Mouse (Mus musculus) forebrain, embryonic 15.5 days (tissue): ENCODE measurements around the gene Gabrr3. TPM values are rescaled to one million over a fixed set of nuclear protein-coding genes. Genes with fewer than 3 reads are reported as not detected.

ENCODE experiments used
- ATAC-seq: fragments of 200-750 bp; cut with Nextera tagmentation; replicated peaks from 2 replicates; pipeline ENCODE4 v1.8.0; 2017; ENCODE audit warnings: mild to moderate bottlenecking, moderate TSS enrichment, moderate library complexity
- H3K27ac ChIP-seq: fragments of 300-500 bp; sonication (generic); replicated peaks from 2 replicates; pipeline ENCODE4 v1.5.1; 2015; ENCODE audit warnings: mild to moderate bottlenecking, inconsistent platforms
- H3K27me3 ChIP-seq: fragments of 300-500 bp; sonication (generic); 2 replicates; pipeline ENCODE4 v1.6.1; 2015; ENCODE audit warnings: inconsistent platforms
- H3K36me3 ChIP-seq: fragments of 300-500 bp; sonication (generic); 2 replicates; pipeline ENCODE4 v1.6.1; 2015; ENCODE audit warnings: mild to moderate bottlenecking, inconsistent platforms
- H3K4me1 ChIP-seq: fragments of 300-500 bp; sonication (generic); 2 replicates; pipeline ENCODE4 v1.6.1; 2015; ENCODE audit warnings: inconsistent platforms
- H3K4me2 ChIP-seq: fragments of 300-500 bp; sonication (generic); replicated peaks from 2 replicates; pipeline ENCODE4 v1.6.1; 2015; ENCODE audit warnings: mild to moderate bottlenecking, inconsistent platforms
- H3K4me3 ChIP-seq: fragments of 300-500 bp; sonication (generic); 2 replicates; pipeline ENCODE4 v1.5.1; 2015; ENCODE audit warnings: mild to moderate bottlenecking, inconsistent platforms
- H3K9ac ChIP-seq: fragments of 300-500 bp; sonication (generic); replicated peaks from 2 replicates; pipeline ENCODE4 v1.6.1; 2015; ENCODE audit warnings: mild to moderate bottlenecking, inconsistent platforms
- H3K9me3 ChIP-seq: fragments of 300-500 bp; sonication (generic); 2 replicates; pipeline ENCODE4 v1.6.1; 2016; ENCODE audit warnings: inconsistent platforms
- WGBS: fragments of 180-500 bp; shearing (Covaris S2); methylation state at CpG from one replicate; pipeline ENCODE4 v1.1.7; 2015; ENCODE audit warnings: mixed read lengths; 5-methylcytosine and 5-hydroxymethylcytosine counted together
- polyA plus RNA-seq: library from polyadenylated mRNA; unstranded; fragments of >200 nt; fragmentation: Nextera tagmentation; extraction: Ambion mirVana; gene quantifications from 2 replicates; pipeline ENCODE4 v1.2.1, GENCODE M21; 2015

Gabrr3 gene
- polyA plus RNA-seq = 0.06 TPM in 1 of 2 replicates, not detected in the other

GRCm38 (mm10) chr16:59407032-59407431 is at the start of gene Gabrr3:
Gene Gabrr3, plus strand, starts transcription at chr16:59407332.
- ATAC-seq = no peak
- 34% methylated on average over 5 of the region's 5 CpGs for whole genome bisulfite sequencing
- H3K9me3 ChIP-seq = no peaks in the 10 kb centered on the region

GRCm38 (mm10) chr16:59363893-59364292 is 43.2 kb upstream of the Gabrr3 start, which contains the start of gene Olfr209:
Gene Olfr209, minus strand, starts transcription at chr16:59363993.
- Histone ChIP-seq H3K4me2 (no peak within 1 kb of the TSS), H3K4me1 (no peaks in the 10 kb centered on the region), H3K4me3 (no peak within 1 kb of the TSS), H3K27me3 (no peaks in the 10 kb centered on the region), H3K36me3 (no peaks in the 10 kb centered on the region), H3K9me3 (no peaks in the 10 kb centered on the region), H3K27ac (no peak within 1 kb of the TSS), H3K9ac (no peak within 1 kb of the TSS)
- WGBS = 83% methylated on average over 2 of the region's 2 CpGs
- no peak for ATAC-seq

More at GRCm38 (mm10) chr16:59407032-59407431, at the start of gene Gabrr3:
- H3K9ac ChIP-seq = no peak within 1 kb of the TSS
- H3K36me3 ChIP-seq = no peaks in the 10 kb centered on the region
- no peak within 1 kb of the TSS for H3K4me3 ChIP-seq
- H3K4me2 ChIP-seq = no peak within 1 kb of the TSS
- no peaks in the 10 kb centered on the region for H3K27me3 ChIP-seq
- no peak within 1 kb of the TSS for H3K27ac ChIP-seq
- no peaks in the 10 kb centered on the region for H3K4me1 ChIP-seq

- Histone ChIP-seq H3K27me3 (no peaks in the 10 kb centered on the region), H3K4me1 (no peaks in the 10 kb centered on the region), H3K9ac (no peak overlapping the region), H3K4me3 (no peak overlapping the region), H3K36me3 (no peaks in the 10 kb centered on the region), H3K27ac (no peak overlapping the region), H3K4me2 (no peak overlapping the region), H3K9me3 (no peaks in the 10 kb centered on the region)
- WGBS = 66% methylated on average over 3 of the region's 3 CpGs
- peak; percentile 66; the same call in 1 of the 2 replicates for ATAC-seq
Observed at GRCm38 (mm10) chr16:59393300-59393699, 13.8 kb upstream of the Gabrr3 start.

GRCm38 (mm10) chr16:59401102-59401501 is 6.0 kb upstream of the Gabrr3 start:
- Histone ChIP-seq H3K9me3 (no peaks in the 10 kb centered on the region), H3K4me1 (no peaks in the 10 kb centered on the region), H3K4me3 (no peak overlapping the region), H3K9ac (no peak overlapping the region), H3K27me3 (no peaks in the 10 kb centered on the region), H3K27ac (no peak overlapping the region), H3K36me3 (no peaks in the 10 kb centered on the region), H3K4me2 (no peak overlapping the region)
- no peak for ATAC-seq
- 76% methylated on average over 7 of the region's 7 CpGs for WGBS

- 83% methylated on average over 4 of the region's 4 CpGs for WGBS
Observed at GRCm38 (mm10) chr16:59401985-59402384, 5.1 kb upstream of the Gabrr3 start.

GRCm38 (mm10) chr16:59403684-59404083 is 3.4 kb upstream of the Gabrr3 start:
- Histone ChIP-seq H3K27me3 (no peaks in the 10 kb centered on the region), H3K27ac (no peak overlapping the region), H3K4me1 (no peaks in the 10 kb centered on the region), H3K36me3 (no peaks in the 10 kb centered on the region), H3K4me2 (no peak overlapping the region), H3K4me3 (no peak overlapping the region), H3K9ac (no peak overlapping the region), H3K9me3 (no peaks in the 10 kb centered on the region)
- peak; percentile 89 for ATAC-seq
- WGBS = 23% methylated on average over 4 of the region's 4 CpGs

More at GRCm38 (mm10) chr16:59401985-59402384, 5.1 kb upstream of the Gabrr3 start:
- no peak for ATAC-seq
- Histone ChIP-seq H3K9ac (no peak overlapping the region), H3K4me2 (no peak overlapping the region), H3K27ac (no peak overlapping the region), H3K4me1 (no peaks in the 10 kb centered on the region), H3K9me3 (no peaks in the 10 kb centered on the region), H3K36me3 (no peaks in the 10 kb centered on the region), H3K4me3 (no peak overlapping the region), H3K27me3 (no peaks in the 10 kb centered on the region)

GRCm38 (mm10) chr16:59404798-59405197 is 2.3 kb upstream of the Gabrr3 start:
- no peaks in the 10 kb centered on the region for H3K9me3 ChIP-seq
- no peaks in the 10 kb centered on the region for H3K36me3 ChIP-seq
- WGBS = 84% methylated on average over 9 of the region's 9 CpGs
- no peak overlapping the region for H3K27ac ChIP-seq
- no peaks in the 10 kb centered on the region for H3K4me1 ChIP-seq
- no peak overlapping the region for H3K4me2 ChIP-seq
- no peak for ATAC-seq
- H3K4me3 ChIP-seq = no peak overlapping the region
- no peak overlapping the region for H3K9ac ChIP-seq
- H3K27me3 ChIP-seq = no peaks in the 10 kb centered on the region

- no peak overlapping the region for H3K27ac ChIP-seq
- no peak overlapping the region for H3K4me2 ChIP-seq
- ATAC-seq = peak; percentile 32; the same call in 1 of the 2 replicates
- no peaks in the 10 kb centered on the region for H3K9me3 ChIP-seq
- no peak overlapping the region for H3K4me3 ChIP-seq
- H3K27me3 ChIP-seq = no peaks in the 10 kb centered on the region
- H3K36me3 ChIP-seq = no peaks in the 10 kb centered on the region
- H3K9ac ChIP-seq = no peak overlapping the region
- 52% methylated on average over 15 of the region's 15 CpGs for WGBS
- no peaks in the 10 kb centered on the region for H3K4me1 ChIP-seq
Observed at GRCm38 (mm10) chr16:59409341-59409748, 2.2 kb downstream of the Gabrr3 start.

- H3K9ac ChIP-seq = no peak overlapping the region
- 59% methylated on average over 2 of the region's 2 CpGs for WGBS
- H3K4me1 ChIP-seq = no peaks in the 10 kb centered on the region
- no peaks in the 10 kb centered on the region for H3K27me3 ChIP-seq
- no peak overlapping the region for H3K4me2 ChIP-seq
- no peak overlapping the region for H3K27ac ChIP-seq
- H3K36me3 ChIP-seq = no peaks in the 10 kb centered on the region
- H3K4me3 ChIP-seq = no peak overlapping the region
- no peak for ATAC-seq
- H3K9me3 ChIP-seq = no peaks in the 10 kb centered on the region
Observed at GRCm38 (mm10) chr16:59409800-59410199, 2.7 kb downstream of the Gabrr3 start.

- H3K9ac ChIP-seq = no peak overlapping the region
- H3K36me3 ChIP-seq = no peaks in the 10 kb centered on the region
- H3K27ac ChIP-seq = no peak overlapping the region
- 65% methylated on average over 4 of the region's 4 CpGs for WGBS
- H3K9me3 ChIP-seq = no peaks in the 10 kb centered on the region
- H3K4me3 ChIP-seq = no peak overlapping the region
- no peak for ATAC-seq
- no peak overlapping the region for H3K4me2 ChIP-seq
- H3K27me3 ChIP-seq = no peaks in the 10 kb centered on the region
- no peaks in the 10 kb centered on the region for H3K4me1 ChIP-seq
Observed at GRCm38 (mm10) chr16:59413475-59413874, 6.3 kb downstream of the Gabrr3 start.

- no peaks in the 10 kb centered on the region for H3K36me3 ChIP-seq
- ATAC-seq = peak; percentile 64
Observed at GRCm38 (mm10) chr16:59420237-59420866, 13.2 kb downstream of the Gabrr3 start.

GRCm38 (mm10) chr16:59420867-59421251 is 13.7 kb downstream of the Gabrr3 start:
- Histone ChIP-seq H3K9me3 (no peaks in the 10 kb centered on the region), H3K9ac (no peak overlapping the region), H3K4me3 (no peak overlapping the region), H3K4me1 (no peaks in the 10 kb centered on the region), H3K4me2 (no peak overlapping the region), H3K36me3 (no peaks in the 10 kb centered on the region), H3K27ac (no peak overlapping the region), H3K27me3 (no peaks in the 10 kb centered on the region)
- WGBS = 8% methylated on average over 6 of the region's 6 CpGs
- peak; percentile 89 for ATAC-seq

More at GRCm38 (mm10) chr16:59420237-59420866, 13.2 kb downstream of the Gabrr3 start:
- Histone ChIP-seq H3K27ac (no peak overlapping the region), H3K27me3 (no peaks in the 10 kb centered on the region), H3K4me2 (no peak overlapping the region), H3K4me3 (no peak overlapping the region), H3K9me3 (no peaks in the 10 kb centered on the region), H3K9ac (no peak overlapping the region), H3K4me1 (no peaks in the 10 kb centered on the region)
- 55% methylated on average over 9 of the region's 9 CpGs for WGBS
